8 mouse cellular contexts compared by ENCODE assay signal in the genomic region with DNA sequence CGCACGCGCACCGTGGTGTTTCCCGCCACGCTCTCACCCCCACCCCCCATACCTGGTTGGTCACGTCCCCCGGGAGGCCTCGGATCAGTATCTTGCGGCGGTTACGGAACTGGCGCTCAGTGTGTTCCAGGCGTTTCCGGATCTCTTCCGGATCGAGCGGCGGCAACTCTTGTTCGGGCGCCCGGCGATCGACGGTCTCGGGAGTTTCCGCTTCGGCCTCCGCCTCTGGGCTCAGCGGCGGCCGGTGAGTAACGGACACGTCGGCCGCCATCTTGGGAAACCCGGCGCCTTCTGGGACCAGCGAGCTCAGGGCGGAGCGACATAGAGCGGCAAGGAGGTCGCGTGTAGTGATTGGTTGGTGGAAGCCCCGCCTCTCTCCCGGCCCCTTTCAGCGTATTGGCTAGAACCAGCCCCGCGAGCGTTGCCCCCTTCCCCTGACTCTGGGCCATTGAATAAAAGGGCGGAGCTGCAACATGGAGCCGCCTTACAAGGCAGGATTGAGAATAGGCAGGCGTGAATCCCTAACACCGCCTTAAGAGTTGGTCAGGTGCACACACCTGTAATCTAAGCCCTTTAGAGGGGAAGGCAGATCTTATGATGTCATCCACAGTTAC. TPM values are rescaled to one million over a fixed set of nuclear protein-coding genes. Genes with fewer than 3 reads are reported as not detected.
A peak's percentile ranks its signal among the peaks of the same experiment; 100 is the strongest.
DNase-seq lines count a peak whose midpoint lies in the region; ATAC-seq and TF ChIP-seq lines count a peak whose summit lies in the region.

A gene (minus strand): TSS at position 291 of the 614 bp plus-strand sequence.
A gene (minus strand): TSS at position 302 of the 614 bp plus-strand sequence.

- H3K9ac ChIP-seq in heart, embryonic 15.5 days, result peak within 1 kb of the TSS; percentile 73
- H3K9ac ChIP-seq in liver, embryonic 14.5 days (replicated peaks), result peak within 1 kb of the TSS; percentile 95
- peak within 1 kb of the TSS; percentile 82 for H3K9ac ChIP-seq in neural tube, embryonic 11.5 days (ENCODE audit: low read length)
- peak within 1 kb of the TSS; percentile 79 for H3K9ac ChIP-seq in stomach, postnatal 0 days (ENCODE audit: low read length)

- H3K27ac ChIP-seq in forebrain, embryonic 10.5 days, result peak within 1 kb of the TSS; percentile 95
- H3K27ac ChIP-seq in heart, embryonic 15.5 days, result peak within 1 kb of the TSS; percentile 90
- H3K27ac ChIP-seq in liver, embryonic 14.5 days, result peak within 1 kb of the TSS; percentile 71
- peak within 1 kb of the TSS; percentile 82 for H3K27ac ChIP-seq in neural tube, embryonic 11.5 days (ENCODE audit: low read depth, low read length)
- H3K27ac ChIP-seq in stomach, postnatal 0 days (replicated peaks), result peak within 1 kb of the TSS; percentile 84

- ATAC-seq in heart, embryonic 15.5 days (replicated peaks; ENCODE audit: insufficient number of reproducible peaks, insufficient read depth, low FRiP score, low read depth), result peak; percentile 99
- ATAC-seq in liver, embryonic 14.5 days (ENCODE audit: insufficient read depth), result peak; percentile 99
- peak; percentile 99 for ATAC-seq in neural tube, embryonic 11.5 days (ENCODE audit: insufficient read depth, low FRiP score, low TSS enrichment)
- peak; percentile 99 for ATAC-seq in stomach, postnatal 0 days (ENCODE audit: low FRiP score, low TSS enrichment)

- no peak; the same call in 1 of the 2 replicates for TF ChIP-seq EP300 in liver, embryonic 14.5 days (IDR thresholded peaks at IDR 0.05; ENCODE audit: low read depth)
- TF ChIP-seq EP300 in stomach, postnatal 0 days (optimal IDR thresholded peaks at IDR 0.05), result no peak

- peak; percentile 93 to 94 for DNase-seq in CD8-positive naive resting alpha-beta T cell, adult 2 months (ENCODE audit: low read depth in 2 of 2, low spot score in 2 of 2)
- peak; percentile 97 for DNase-seq in c-Kit-positive CD71-negative TER-119-negative erythroid progenitor cells, embryonic 14.5 days (ENCODE audit: low read depth)
- DNase-seq in forebrain, embryonic 10.5 days (ENCODE audit: extremely low spot score, low spot score), result peak; percentile 97
- peak; percentile 99 for DNase-seq in kidney, postnatal 25 days
- peak; percentile 97 to 98 (median 98) for DNase-seq in liver, embryonic 14.5 days (ENCODE audit: low read depth in 3 of 3, low spot score in 3 of 3)
- DNase-seq in neural tube, embryonic 11.5 days (ENCODE audit: low spot score), result peak; percentile 98
- peak; percentile 99 for DNase-seq in stomach, postnatal 0 days (ENCODE audit: low spot score)

- no peaks in the 10 kb centered on the region for H3K9me3 ChIP-seq in forebrain, embryonic 10.5 days
- no peaks in the 10 kb centered on the region for H3K9me3 ChIP-seq in heart, embryonic 15.5 days (replicated peaks)
- no peaks in the 10 kb centered on the region for H3K9me3 ChIP-seq in liver, embryonic 14.5 days (ENCODE audit: control insufficient read depth, low read length)
- no peaks in the 10 kb centered on the region for H3K9me3 ChIP-seq in neural tube, embryonic 11.5 days (ENCODE audit: control insufficient read depth, low read length)
- H3K9me3 ChIP-seq in stomach, postnatal 0 days (ENCODE audit: control insufficient read depth, low read length), result no peaks in the 10 kb centered on the region

- no peak for TF ChIP-seq CTCF in liver, embryonic 14.5 days (IDR thresholded peaks at IDR 0.05; ENCODE audit: low read depth)
- TF ChIP-seq CTCF in stomach, postnatal 0 days (IDR thresholded peaks at IDR 0.05; ENCODE audit: low read depth), result no peak

- peaks cover 48% of the 10 kb centered on the region for H3K36me3 ChIP-seq in forebrain, embryonic 10.5 days (replicated peaks)
- peaks cover 33% of the 10 kb centered on the region for H3K36me3 ChIP-seq in heart, embryonic 15.5 days
- peaks cover 36% of the 10 kb centered on the region for H3K36me3 ChIP-seq in liver, embryonic 14.5 days (replicated peaks; ENCODE audit: control insufficient read depth, insufficient read depth, low read depth)
- peaks cover 11% of the 10 kb centered on the region for H3K36me3 ChIP-seq in neural tube, embryonic 11.5 days (ENCODE audit: control insufficient read depth, insufficient read depth, low read length)
- H3K36me3 ChIP-seq in stomach, postnatal 0 days (ENCODE audit: control insufficient read depth, insufficient read depth, low read length), result peaks cover 7% of the 10 kb centered on the region; the same call in 1 of the 2 replicates

- H3K4me1 ChIP-seq in forebrain, embryonic 10.5 days, result peaks cover 29% of the 10 kb centered on the region
- H3K4me1 ChIP-seq in heart, embryonic 15.5 days (replicated peaks), result peaks cover 24% of the 10 kb centered on the region
- peaks cover 12 to 22% of the 10 kb centered on the region in 2 experiments for H3K4me1 ChIP-seq in liver, embryonic 14.5 days (replicated peaks; ENCODE audit: control insufficient read depth in 2 of 2, insufficient read depth in 2 of 2, low read length in 1 of 2)
- H3K4me1 ChIP-seq in neural tube, embryonic 11.5 days (ENCODE audit: control insufficient read depth, insufficient read depth, low read length), result peaks cover 12% of the 10 kb centered on the region
- H3K4me1 ChIP-seq in stomach, postnatal 0 days (replicated peaks; ENCODE audit: control insufficient read depth, insufficient read depth), result no peaks in the 10 kb centered on the region

- H3K4me2 ChIP-seq in heart, embryonic 15.5 days, result peak within 1 kb of the TSS; percentile 85
- peak within 1 kb of the TSS; percentile 92 for H3K4me2 ChIP-seq in liver, embryonic 14.5 days (ENCODE audit: low read depth)
- H3K4me2 ChIP-seq in neural tube, embryonic 11.5 days (ENCODE audit: low read depth), result peak within 1 kb of the TSS; percentile 76
- H3K4me2 ChIP-seq in stomach, postnatal 0 days (replicated peaks; ENCODE audit: low read depth), result peak within 1 kb of the TSS; percentile 69

- no peaks in the 10 kb centered on the region for H3K27me3 ChIP-seq in forebrain, embryonic 10.5 days (ENCODE audit: poor library complexity, severe bottlenecking)
- no peaks in the 10 kb centered on the region for H3K27me3 ChIP-seq in heart, embryonic 15.5 days
- H3K27me3 ChIP-seq in liver, embryonic 14.5 days (ENCODE audit: control insufficient read depth, insufficient read depth, low read length), result no peaks in the 10 kb centered on the region
- no peaks in the 10 kb centered on the region for H3K27me3 ChIP-seq in neural tube, embryonic 11.5 days (ENCODE audit: control insufficient read depth, insufficient read depth, low read length)
- no peaks in the 10 kb centered on the region for H3K27me3 ChIP-seq in stomach, postnatal 0 days (ENCODE audit: control insufficient read depth, insufficient read depth, low read length)

- under 1% methylated on average over 54 of the region's 54 CpGs for WGBS in forebrain, embryonic 10.5 days
- under 1% methylated on average over 54 of the region's 54 CpGs for WGBS in heart, embryonic 15.5 days
- under 1% methylated on average over 54 of the region's 54 CpGs for WGBS in liver, embryonic 14.5 days (ENCODE audit: insufficient replicate concordance)
- under 1% methylated on average over 54 of the region's 54 CpGs for WGBS in neural tube, embryonic 11.5 days
- under 1% methylated on average over 54 of the region's 54 CpGs for WGBS in stomach, postnatal 0 days

- H3K4me3 ChIP-seq in forebrain, embryonic 10.5 days, result peak within 1 kb of the TSS; percentile 70
- peak within 1 kb of the TSS; percentile 74 for H3K4me3 ChIP-seq in heart, embryonic 15.5 days
- H3K4me3 ChIP-seq in liver, embryonic 14.5 days (ENCODE audit: insufficient read depth in 1 of 2, low read depth in 2 of 2, low read length in 2 of 2), result peak within 1 kb of the TSS; percentile 89 to 92
- peak within 1 kb of the TSS; percentile 78 for H3K4me3 ChIP-seq in neural tube, embryonic 11.5 days (ENCODE audit: low read depth, low read length)
- H3K4me3 ChIP-seq in stomach, postnatal 0 days (ENCODE audit: low read depth, low read length), result peak within 1 kb of the TSS; percentile 76

RNA-seq across cellular contexts. Expression of the first gene that starts in this region (rescaled TPM):
- 3.1 and 3.3 TPM in 2 replicates for polyA plus RNA-seq in forebrain, embryonic 10.5 days (2016; fragmentation: Nextera tagmentation; extraction: Ambion mirVana)
- polyA plus RNA-seq in heart, embryonic 15.5 days (2015; fragmentation: Nextera tagmentation; extraction: Ambion mirVana), result 1.1 and 2.3 TPM in 2 replicates
- polyA plus RNA-seq in liver, embryonic 14.5 days (2012; rRNA removed), result 2.4 and 5.6 TPM in 2 replicates
- polyA plus RNA-seq in liver, embryonic 14.5 days (2014; fragmentation: Nextera tagmentation; extraction: Ambion mirVana), result 0.91 and 1.5 TPM in 2 replicates
- 2.7 and 2.8 TPM in 2 replicates for polyA plus RNA-seq in neural tube, embryonic 11.5 days (2014; fragmentation: Nextera tagmentation; extraction: Ambion mirVana)
- 0.28 and 0.86 TPM in 2 replicates for polyA plus RNA-seq in stomach, postnatal 0 days (2015; fragmentation: Nextera tagmentation; extraction: Ambion mirVana)

RNA-seq across cellular contexts. Expression of the second gene that starts in this region (rescaled TPM):
- 94.3 and 103 TPM in 2 replicates for polyA plus RNA-seq in forebrain, embryonic 10.5 days (2016; fragmentation: Nextera tagmentation; extraction: Ambion mirVana)
- polyA plus RNA-seq in heart, embryonic 15.5 days (2015; fragmentation: Nextera tagmentation; extraction: Ambion mirVana), result 33.5 and 53.2 TPM in 2 replicates
- 21.4 and 23.4 TPM in 2 replicates for polyA plus RNA-seq in liver, embryonic 14.5 days (2012; rRNA removed)
- 23.4 and 28.4 TPM in 2 replicates for polyA plus RNA-seq in liver, embryonic 14.5 days (2014; fragmentation: Nextera tagmentation; extraction: Ambion mirVana)
- 88.4 and 90.7 TPM in 2 replicates for polyA plus RNA-seq in neural tube, embryonic 11.5 days (2014; fragmentation: Nextera tagmentation; extraction: Ambion mirVana)
- 15.0 and 18.3 TPM in 2 replicates for polyA plus RNA-seq in stomach, postnatal 0 days (2015; fragmentation: Nextera tagmentation; extraction: Ambion mirVana)

Comparison
In these comparisons a context has a peak if more than half of its experiments do, and no peak if none do; other contexts are left out.
1. Peak in every context shown above with its lines: DNase-seq, ATAC-seq, H3K4me3 ChIP-seq and H3K27ac ChIP-seq.